Mouse (Mus musculus): ENCODE measurements around the gene Rpl13a.

DNA sequence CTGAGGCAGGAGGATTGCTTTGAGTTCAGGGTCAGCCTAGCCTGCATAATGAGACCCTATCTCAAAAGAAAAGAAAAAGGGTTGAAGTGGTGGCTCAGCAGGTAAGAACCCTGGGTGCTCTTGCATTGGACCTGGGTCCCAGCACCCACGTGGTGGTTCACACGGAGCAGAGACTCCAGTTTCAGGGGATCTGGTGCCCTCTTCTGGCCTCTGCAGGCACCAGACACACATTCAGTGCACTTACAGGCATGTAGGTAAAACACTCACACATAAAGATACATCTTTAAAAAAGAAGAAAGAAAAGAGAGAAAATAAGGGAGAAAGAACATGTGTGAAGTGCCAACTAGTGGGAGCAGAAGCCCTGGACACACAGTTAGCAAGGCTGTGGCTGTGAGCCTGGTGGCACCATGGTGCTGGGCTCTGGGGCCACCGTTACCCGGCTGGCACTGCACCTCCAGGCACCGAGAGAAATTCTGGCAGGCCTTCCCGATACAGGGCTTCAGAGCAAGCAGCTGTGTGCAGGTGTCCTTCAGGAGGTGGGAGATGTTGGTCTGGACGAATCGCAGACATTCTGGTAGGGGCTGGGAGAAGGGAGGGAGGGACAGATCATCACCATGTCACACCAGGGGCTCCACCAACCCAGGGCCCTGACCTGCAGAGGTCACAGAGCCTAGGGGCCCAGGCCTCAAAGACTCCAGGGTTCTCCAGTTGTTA is 5.0 kb upstream of the Rpl13a start:
- no peak for TF ChIP-seq POLR2A (IDR thresholded peaks at IDR 0.05; ENCODE audit: borderline replicate concordance, extremely low read depth, low read depth, low read length)
- TF ChIP-seq CTCF (IDR thresholded peaks at IDR 0.05; ENCODE audit: insufficient read depth, low read length), result peak; percentile 25; the same call in 1 of the 2 replicates

Measured in lung, adult 2 months (tissue).